Mouse (Mus musculus) ovary, adult 18-20 months (tissue): ENCODE data around the gene Zfp948.
"Not testable (repeated sequence)": the region's sequence is repeated elsewhere in the genome, so short reads cannot be mapped to it uniquely, and the experiment has no call there.

Source experiments
- DNase-seq: peaks from one replicate; pipeline ENCODE4 v3.0.0; 2022; ENCODE audit warnings: low spot score, mixed read lengths

Zfp948 gene

DNA sequence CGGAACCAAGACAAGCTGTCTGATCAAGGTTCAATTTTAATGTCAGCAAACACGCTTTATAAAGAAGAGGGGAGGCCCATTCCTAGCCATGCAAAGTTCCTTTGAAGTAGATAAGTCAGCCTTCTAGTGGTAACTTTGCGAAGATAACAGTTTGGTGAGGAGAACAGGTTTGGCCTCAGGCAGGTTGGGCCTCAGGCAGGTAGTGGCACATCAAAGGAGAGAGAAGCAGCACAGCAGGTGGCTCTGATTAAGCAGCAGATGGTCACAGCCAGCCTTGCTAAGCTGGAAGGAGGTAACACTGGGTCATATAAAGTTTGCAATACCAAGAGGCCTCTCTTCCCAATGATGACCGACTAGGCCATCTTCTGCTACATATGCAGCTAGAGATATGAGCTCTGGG lies 69.0 kb downstream of the Zfp948 start:
- DNase-seq = not testable (repeated sequence)
